Mouse (Mus musculus) liver (tissue): ENCODE results near the gene Angptl2.
"Not testable (repeated sequence)": the region's sequence is repeated elsewhere in the genome, so short reads cannot be mapped to it uniquely, and the experiment has no call there.

ENCODE experiments used
- DNase-seq: peaks from one replicate; pipeline ENCODE4 v3.0.0-alpha.2; 2020; ENCODE audit warnings: mixed read lengths

Gene Angptl2

DNA sequence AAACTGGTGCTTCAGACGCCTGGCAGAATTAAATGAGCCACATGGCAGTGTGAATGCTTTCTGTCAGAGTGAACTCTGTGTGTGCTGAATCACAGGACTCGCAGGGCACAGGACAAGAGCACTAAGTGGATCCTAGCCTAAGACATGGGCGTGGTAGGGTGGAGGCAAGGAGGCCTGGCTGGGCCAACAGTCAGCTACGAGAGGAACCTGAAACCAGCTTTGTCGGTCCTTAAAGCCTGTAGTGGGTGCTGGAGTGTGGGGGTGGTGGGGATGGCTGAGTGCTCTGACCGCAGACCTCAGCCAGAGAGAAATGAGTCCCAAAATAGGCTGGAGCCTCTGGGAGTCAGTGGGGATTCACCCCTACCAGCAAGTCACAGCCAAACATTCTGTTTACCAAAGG lies 12.6 kb upstream of the Angptl2 start:
- DNase-seq, result no peak

DNA sequence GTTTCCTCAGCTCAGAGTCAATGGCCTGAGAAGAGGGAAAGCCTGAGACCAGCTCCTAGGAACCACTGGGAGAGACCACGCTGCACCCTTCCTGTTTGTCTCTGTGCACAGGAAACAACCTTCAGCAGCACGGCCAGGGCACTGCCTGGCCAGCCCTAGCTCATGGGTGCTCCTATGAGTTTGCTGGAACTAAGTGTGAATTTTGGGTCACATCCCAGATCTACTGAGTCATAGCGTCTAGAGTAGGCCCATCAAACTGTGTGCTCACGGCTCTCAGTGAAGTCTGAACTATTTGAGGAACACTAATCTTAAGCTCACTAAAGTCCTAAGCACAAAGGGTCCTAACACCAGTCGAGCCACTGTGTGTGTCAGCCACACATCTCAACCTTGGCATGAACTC lies 10.9 kb upstream of the Angptl2 start:
- DNase-seq, result no peak

DNA sequence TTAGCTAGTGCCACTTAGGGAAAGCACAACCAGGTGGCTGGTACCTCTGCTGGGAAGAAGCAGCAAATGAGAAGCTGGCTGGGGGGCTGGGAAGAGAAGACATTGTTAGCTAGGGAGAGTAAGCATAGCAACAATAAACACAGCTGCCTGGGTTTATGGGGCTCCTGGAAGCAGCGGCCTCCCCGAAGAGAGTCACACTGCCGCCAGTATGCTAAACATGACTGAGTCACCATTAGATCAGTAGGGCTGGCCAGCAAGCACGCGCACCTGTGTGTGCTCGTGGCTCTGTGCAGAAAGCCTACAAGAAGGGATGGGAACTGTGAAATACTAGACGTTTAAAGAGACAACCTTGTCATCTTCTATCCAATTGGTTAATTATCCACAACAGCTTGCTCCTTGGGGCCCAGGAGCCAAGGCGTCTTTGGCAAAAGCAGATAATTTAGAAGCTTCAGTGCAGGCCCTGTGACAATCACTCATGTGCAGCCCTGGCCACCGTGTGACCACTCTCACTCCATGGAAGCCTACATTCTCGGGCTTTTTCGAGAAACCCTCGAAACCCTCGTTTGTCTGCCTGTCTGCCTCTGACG lies 9.8 kb upstream of the Angptl2 start:
- no peak for DNase-seq

DNA sequence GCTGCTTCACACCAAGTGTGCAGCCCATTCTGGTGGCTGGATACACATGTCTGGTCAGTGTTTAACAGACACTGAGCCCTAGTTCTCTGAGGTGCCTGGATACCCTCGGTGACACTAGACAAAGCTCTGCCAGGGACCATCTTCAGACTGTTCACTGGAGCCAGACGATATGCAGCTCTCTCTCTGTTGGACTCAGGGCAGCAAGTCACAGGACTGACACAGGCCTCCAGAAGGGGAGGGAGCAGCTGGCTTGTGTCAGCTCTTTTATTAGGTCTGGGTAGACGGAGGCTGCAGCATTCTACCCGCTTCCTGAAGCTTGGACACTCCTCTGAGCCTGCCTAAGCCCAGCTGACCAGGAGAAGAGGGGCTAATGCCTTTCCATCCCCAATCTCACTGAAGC lies 8.8 kb upstream of the Angptl2 start:
- DNase-seq, result no peak

DNA sequence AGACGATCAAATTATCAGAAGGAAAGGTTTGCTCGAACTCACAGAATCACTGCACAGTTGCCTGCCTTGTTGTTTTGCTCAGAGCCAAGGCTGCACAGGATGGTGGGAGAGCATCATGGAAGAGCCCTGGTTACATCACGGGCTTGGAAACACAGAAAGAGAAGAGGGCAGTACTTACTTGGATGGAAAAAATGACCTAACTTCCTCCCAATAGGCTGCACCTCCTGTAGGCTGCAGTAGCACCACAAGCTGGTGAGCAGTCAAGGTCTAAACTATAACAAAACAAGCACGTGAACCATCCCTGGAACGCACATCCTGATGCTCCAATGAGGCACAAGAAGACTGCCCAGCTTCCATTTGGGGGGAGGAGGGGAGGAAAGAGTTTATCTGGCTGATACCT lies 7.7 kb upstream of the Angptl2 start:
- no peak for DNase-seq

DNA sequence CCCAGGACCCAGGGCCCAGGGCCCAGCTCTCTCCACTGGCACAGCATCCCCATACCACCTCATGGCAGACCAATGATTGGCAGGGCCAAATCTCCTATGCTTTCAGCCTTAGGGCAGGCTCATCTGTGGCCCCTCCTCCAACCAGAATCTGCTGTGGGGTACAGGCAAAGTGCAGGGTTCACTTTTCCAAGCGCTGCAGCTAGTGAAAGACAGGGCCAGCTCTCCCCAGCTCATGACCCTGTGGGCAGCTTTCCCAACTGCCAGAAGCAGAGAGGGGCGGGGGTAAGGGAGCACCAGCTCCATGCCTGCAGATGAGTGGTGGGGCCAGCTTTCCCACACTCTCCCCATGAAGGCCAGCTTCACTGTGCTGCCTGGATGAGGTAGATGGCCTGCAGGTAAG lies 5.0 kb upstream of the Angptl2 start:
- peak; percentile 44 for DNase-seq

DNA sequence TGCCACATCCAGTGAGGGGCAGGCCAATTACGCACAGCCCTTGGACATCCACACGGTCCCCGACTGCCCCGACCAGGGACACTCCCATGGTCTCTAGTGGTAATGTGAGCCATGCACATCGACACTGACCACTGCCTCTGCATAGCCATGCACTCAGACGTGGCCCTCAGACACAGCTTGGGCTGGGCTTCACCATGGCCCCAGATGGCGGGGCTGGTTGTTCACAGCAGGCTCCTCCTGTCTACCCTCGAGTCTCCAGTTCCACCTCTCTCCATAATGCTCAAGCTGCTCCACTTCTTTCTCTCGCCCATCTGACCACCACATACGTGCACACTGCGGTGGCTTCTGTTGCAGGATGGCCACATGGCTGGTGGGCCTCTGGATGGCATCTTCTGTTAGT lies 4.6 kb upstream of the Angptl2 start:
- not testable (repeated sequence) for DNase-seq

DNA sequence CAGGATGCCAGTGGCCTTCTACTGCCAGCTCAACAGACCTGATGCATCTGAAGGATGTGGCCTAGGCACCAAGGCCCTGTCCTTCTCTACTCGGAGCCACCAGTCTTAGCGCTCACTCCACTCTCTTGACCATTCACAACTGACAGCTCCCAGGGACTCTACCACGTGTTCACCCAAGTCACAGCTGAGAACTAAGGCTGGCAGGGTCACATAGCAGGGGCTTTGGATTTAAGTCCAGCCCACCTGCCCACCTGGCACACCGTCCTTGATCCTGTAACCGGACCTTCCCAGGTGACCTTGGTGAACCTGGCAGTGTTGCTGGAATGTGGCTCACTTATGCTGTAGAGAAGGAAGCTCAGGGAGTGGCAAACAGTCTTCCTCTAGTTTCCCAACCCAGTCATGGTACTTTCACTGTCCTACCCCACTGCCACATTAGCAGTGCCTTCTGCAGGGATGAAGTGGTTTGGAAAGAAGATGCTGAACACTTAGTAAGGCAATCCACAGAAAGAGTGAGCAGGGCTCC lies 631 bp upstream of the Angptl2 start:
- DNase-seq, result no peak

DNA sequence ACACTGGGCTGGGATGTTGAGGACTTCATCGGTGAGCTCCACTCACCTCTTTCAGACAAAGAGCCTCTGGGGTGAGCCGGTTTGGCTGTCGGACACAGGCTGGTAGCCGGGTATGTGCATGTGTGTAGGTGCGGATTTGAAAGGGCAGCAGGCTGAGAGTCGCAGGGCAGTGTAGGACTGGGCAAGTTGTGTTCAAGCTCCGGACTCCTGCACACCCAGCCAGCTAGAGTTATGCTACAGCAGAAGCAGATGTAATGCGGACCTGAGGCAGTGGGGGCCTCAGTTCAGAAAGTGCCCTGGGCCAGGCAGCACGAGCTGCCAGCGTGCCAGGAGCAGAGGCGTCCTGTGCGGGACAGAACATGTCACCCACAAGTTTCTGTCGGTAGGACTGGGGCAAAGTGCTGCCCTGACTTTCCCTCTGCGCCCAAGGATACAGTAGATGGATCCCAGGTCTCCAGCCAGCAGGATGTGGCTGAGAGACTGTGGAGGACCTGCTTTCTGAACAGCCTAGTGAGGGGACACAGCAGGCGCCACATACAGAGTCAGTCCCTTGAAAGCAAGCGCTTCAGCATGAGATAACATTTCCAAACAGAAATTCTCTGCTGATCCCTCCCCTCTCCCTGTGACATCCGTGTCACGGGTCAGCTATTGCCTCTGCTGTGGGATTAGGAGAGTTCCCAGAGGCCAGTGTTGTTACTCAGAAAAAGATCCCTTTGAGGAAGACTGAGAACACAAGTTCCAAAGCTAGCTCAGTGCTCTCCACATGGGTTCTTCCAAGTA lies 966 bp downstream of the Angptl2 start:
- DNase-seq, result no peak

DNA sequence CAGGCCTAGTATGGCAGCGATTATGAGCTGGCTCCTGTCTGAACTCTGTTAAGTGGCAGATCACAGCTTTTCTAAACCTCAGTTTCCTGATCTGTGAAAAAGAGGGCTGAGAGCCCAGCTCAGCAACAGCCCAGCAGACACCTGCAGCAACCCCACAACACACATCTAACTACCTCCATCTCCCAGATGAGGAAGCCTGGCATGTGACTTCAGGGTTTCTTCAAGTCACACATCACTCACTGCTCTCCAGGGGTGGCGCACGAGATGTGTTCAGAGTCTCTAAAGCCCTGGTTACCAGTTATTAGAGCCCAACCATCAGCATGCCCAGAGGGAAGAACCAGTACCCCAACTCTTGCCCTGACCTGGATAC lies 1.5 kb downstream of the Angptl2 start:
- no peak for DNase-seq

DNA sequence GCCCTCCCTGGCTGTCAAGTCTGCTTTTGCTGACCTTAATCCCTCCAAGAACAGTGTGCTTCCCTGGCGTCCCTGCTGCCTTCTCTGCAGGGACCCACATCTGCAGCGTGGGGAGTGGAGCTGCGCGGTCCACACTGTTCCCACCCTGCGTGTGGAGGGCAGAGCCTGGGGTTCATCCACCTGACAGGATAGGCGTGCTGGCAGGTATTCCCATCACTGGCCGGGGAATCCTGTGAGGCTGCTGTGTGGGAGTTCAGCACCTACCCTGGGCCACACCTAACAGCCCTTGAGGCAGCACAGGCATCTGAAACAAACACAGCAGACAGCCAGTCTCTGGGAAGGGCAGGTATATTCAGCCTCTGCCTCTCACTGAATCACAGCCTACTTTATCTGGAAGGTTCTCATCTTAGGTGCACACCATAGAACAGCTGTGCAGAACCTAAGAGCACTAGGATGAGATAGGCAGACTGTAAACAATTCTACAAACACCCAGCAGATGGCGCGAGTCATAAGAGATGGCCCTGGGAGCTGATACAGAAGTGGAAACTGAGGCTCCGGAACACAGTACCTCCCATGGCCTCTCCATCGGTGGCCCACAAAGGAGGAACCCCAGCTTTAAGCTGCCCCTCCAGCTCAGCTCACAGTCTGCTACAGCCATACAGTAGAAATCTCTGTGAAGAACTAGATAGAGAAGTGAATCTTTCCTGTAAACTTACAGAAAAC lies 3.2 kb downstream of the Angptl2 start:
- DNase-seq, result peak; percentile 32

DNA sequence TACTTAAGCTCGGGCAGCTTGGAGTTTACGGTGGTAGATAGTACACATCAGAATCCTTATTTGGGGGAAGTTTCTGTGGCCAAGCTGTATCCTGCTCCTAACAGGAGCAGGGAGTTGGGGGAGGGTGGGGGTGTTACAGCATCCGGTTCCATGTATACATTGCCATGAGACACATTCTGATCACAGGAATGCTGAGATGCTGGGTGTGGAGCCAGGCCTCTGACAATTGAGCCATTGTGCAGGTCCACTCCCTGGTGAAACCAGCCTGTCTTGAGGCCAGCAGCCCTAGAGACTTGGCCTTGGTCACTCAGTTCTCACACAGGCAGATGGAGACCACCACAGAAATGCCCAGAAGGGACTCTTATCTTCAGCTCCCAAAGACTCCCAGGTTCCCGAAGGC lies 3.8 kb downstream of the Angptl2 start:
- DNase-seq, result no peak

DNA sequence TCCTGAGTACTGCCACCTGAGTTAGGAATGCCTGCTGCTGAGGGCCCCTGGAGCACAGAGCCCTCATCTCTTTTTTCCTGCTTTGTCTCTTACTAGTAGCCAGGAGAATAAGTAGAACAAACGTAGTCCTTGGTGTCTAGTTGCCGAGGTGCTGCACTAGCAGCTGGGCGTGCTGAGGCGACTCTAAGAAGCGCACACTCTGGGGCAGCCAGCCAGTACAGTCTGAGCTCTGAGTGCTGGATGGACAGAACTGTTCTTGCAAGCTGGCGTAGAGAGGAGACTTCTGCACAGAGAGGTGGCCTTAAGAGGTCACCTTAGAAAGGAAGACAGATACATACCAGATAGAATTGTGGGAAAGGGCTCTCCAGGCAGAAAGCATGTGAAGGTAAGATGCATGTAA lies 4.4 kb downstream of the Angptl2 start:
- no peak for DNase-seq

DNA sequence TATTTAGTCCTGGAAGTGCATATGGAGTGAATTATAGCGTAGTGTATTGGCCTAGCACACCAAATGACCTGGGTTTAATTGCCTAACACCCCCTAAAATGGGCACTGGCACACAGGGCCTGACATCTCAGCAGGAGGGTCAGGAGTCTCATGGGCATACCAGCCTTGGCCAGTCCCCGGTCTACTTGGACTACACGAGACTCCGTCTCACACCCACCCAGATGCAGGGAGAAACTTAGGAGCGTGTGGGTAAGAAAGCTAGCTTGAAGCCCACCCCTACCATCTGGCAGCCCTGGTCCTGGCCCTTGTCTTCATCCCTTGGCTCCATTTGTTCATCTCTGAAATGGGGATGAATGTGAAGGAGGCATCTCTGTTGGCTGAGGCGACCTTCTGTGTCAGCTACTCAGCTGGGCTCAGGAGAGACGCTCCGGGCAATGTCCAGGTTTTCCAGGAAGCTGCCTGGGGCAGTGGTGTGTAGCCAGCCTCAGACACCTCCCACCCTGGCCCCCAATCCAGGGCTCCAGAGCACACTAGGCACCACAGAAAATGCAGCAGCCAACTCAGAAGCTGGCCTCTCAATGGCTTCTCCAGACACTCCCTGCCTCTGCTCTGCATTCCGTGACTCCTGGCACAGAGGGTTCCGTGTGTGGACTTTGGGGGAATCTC lies 4.9 kb downstream of the Angptl2 start:
- DNase-seq, result no peak

DNA sequence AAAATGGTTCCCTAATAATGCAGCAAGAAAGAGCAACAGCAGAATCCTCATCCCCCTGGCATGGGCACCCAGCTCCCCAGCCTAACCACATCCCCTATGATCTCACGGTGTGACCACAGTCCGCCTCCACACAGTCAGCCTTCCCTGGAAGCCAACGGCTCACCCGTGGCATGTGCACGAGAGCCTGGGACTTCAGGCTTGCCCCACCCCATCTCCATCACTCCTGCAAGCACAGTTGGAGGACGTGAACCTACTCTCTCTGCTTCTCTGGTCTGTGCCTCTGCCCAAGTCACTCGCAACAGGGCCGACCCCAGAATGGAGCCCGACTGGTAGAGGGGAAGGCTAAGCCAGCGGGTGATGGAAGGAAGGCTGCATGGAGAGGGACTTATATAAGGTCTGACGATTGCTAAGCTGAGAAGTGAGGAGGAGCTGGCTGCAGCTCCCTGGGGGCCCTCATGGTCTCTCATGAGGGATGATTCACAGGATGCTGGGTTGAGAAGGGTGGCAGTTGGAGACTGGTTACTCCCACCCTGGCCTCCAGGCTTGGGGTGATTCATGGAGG lies 5.6 kb downstream of the Angptl2 start:
- no peak for DNase-seq

DNA sequence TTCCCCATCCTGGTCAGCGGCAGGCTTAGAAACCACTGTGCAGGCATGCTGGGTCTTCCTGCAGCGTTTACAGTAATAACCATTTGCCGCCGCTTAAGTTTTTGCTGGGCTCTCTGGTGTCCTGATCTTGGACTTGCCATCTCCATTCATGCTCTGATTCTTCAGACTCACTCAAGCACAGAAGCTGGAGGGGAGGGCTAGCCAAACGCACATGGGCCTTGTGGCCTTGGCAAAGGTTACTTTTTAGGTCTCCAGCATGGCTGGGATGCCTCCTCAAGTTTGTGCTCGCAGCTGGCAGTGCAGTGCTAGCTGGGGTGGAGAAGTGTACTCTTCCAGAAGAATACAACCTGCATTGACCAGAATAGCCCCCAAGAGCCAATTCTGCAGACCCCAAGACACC lies 6.6 kb downstream of the Angptl2 start:
- DNase-seq, result no peak

DNA sequence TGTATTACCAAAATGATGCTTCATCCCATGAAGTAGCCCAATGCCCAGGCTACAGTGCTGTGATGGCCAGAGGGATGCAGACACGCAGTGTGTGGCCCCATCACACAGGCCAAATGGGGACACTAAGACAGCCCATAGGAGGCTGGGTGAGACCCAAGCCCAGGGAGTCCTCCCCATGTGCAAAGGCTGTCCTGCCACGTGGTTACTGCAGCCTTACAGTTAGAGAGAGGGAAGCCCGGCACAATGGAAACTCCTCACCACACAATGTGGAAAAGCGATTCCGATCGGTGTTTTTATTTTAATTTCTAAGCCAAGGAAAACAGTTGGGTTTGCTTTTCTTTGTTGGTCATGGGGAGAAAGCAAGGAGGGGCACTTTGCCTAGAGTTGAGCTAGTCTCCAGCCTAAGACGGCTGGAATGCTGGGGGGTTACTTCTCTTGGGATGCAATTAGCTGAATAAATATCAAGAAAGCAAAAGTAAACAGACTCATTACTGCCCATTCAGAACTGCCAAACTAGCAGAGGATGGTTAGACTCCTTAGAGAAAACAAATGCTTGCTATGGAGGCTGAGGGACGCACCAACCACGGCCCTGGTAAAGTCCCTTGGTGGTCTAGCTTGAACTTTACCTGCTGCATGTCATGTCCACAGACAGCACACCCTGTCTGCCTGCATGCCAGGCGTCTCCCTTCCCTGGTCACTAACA lies 7.9 kb downstream of the Angptl2 start:
- no peak for DNase-seq

DNA sequence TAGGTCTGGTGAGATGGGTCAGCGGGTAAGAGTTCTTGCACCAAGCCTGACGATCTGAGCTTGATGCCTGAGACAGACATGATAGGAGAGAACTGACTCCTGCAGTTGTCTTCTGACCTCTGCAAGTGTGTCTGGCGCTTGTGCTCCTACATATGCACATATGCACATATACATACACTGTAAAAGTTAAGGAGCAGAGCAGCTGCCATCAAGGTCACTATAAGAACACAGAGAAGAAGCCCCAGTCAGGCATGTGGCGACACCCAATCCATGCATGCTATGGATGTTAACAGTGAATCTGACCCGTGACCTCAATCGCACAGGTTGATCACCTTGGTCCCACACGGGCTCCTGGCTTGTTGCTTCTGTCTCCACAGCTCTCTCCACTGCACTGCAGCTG lies 10.1 kb downstream of the Angptl2 start:
- DNase-seq, result no peak

DNA sequence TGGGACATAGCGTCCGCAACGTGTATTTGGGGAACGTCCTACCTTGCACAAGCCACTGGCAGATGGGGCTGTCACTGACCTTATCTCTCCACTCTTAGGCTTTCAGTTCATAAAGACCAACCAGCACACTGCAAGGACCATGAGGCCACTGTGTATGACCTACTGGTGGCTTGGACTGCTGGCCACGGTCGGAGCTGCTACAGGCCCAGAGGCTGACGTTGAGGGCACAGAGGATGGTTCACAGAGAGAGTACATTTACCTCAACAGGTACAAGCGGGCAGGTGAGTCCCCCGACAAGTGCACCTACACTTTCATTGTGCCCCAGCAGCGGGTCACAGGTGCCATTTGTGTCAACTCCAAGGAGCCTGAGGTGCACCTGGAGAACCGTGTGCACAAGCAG lies 12.2 kb downstream of the Angptl2 start:
- DNase-seq, result no peak

DNA sequence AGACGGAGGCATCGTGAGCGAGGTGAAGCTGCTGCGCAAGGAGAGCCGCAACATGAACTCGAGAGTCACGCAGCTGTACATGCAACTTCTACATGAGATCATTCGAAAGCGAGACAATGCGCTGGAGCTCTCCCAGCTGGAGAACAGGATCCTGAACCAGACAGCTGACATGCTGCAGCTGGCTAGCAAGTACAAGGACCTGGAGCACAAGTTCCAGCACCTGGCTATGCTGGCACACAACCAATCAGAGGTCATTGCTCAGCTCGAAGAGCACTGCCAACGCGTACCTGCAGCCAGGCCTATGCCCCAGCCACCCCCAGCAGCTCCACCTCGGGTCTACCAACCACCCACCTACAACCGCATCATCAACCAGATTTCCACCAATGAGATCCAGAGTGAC lies 12.7 kb downstream of the Angptl2 start:
- no peak for DNase-seq

DNA sequence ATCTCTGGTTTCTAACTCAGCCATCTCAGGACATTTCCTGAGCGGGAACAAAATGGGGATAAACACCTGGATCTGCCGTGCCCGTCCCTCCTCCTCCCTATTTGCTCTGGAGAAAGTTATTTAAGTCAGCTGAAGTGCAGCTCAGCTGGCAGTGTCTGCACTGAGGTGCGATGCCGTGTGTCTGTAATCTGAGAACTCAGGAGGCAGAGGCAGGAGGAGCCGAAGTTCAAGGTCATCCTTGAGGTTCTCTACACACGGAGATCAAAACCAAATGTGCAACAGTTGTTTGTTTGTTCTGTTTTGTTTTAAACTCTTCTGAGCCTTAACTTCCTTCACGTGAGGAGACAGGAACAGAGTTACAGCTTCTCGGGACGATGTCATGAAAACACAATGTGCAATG lies 14.8 kb downstream of the Angptl2 start:
- DNase-seq, result no peak

DNA sequence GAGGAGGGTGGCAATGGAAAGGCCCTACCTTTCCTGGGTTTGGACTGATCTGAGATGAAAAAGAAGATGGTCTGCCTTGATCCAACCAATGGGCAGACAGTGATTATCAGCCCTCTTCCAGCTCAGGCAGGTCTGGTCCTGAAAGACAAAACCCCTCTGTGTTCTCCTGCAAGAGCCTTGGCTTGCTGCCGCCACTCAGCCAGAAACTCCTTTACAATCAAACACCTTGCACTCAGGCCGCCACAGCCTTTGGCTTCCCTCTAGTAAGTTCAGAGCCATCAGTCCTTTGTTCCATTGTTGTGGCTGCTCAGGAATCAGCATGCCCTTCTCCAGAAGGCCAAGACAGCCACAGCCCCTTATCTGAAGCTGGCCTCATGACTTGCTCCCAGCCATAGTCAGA lies 15.9 kb downstream of the Angptl2 start:
- DNase-seq, result no peak
